Mouse (Mus musculus): ENCODE measurements around the gene Mitd1. TPM values are rescaled to one million over a fixed set of nuclear protein-coding genes. Genes with fewer than 3 reads are reported as not detected.

Mitd1 gene
- polyA plus RNA-seq, 1 experiment from 2014 or later, result 12.3 TPM

DNA sequence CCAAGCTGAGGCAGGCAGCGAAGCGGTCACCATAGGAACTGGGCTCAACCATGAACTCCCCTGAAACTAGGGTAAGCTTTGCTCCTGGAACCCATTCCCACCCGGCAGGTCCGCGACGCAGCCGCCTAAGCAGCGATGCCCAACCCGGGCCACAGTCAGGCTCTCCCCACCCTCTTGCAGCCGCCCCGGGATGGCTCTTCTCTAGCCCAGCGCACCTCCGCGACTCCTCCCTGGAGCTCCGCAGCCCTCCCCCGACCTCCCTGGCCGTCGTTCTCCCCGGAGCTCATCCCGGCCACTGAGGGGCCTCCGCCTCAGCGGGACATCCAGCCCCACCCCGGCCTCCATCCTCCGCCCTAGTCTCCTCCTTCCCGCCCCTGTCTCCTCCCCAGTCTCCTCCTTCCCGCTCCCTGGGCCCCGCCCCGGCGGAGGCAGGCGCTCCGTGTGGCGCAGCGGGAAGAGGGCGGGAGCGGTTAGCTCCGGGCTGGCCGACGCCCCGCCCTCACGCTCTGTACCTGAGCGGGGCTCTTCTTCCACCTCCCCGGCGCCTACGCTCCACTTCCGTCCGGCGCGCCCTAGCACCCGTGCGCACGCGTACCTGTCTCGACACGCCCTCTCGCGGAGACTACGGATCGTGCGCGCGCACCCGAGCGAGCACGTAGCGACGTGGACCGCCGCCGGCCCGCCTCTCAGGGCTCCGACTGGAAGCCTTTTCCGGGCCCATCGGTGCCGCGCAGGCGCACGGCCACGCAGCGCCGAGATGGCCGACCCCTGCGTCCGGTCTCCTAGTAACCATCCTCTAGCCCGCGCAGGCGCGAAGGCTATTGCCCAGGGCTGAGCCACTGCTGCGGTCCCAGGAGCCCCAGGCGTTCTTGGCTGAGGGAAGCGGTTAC is 25.5 kb downstream of the Mitd1 start:
- Histone ChIP-seq H3K36me3 (ENCODE audit: control insufficient read depth, insufficient read depth, low read length) (no peaks in the 10 kb centered on the region), H3K4me1 (ENCODE audit: control insufficient read depth, insufficient read depth, low read length) (no peaks in the 10 kb centered on the region), H3K27me3 (ENCODE audit: control insufficient read depth, insufficient read depth, low read length) (no peaks in the 10 kb centered on the region), H3K9me3 (ENCODE audit: control insufficient read depth, low read length) (no peaks in the 10 kb centered on the region), H3K27ac (ENCODE audit: low read depth, low read length) (peak overlapping the region; percentile 82), H3K4me2 (ENCODE audit: low read depth, low read length) (peak overlapping the region; percentile 58), H3K9ac (replicated peaks; ENCODE audit: low read depth, low read length) (peak overlapping the region; percentile 60), H3K4me3 (ENCODE audit: low read depth, low read length) (peak overlapping the region; percentile 46)
- WGBS, result under 1% methylated on average over 78 of the region's 90 CpGs
- ATAC-seq (ENCODE audit: low read depth), result peak; percentile 98

DNA sequence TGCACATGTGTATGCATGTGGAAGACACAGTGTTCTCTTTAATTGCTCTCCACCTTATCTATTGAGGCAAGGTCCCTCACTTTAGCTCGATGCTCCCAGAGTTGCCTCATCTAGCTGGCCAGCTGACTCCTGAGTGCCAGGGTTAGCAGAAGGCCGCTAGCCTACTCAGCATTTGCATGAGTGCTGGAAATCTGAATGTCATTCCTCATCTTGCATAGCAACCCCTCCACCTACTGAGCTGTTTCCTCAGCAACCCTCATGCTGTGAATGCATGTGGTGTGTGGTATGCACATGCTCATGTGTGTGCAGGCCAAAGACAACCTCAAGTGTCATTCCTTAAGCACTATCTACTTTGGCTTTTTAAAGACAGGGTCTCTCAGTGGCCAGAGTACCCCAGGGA is 39.5 kb downstream of the Mitd1 start:
- H3K9ac ChIP-seq (replicated peaks; ENCODE audit: low read depth, low read length), result no peak overlapping the region
- no peak overlapping the region for H3K4me3 ChIP-seq (ENCODE audit: low read depth, low read length)
- no peaks in the 10 kb centered on the region for H3K27me3 ChIP-seq (ENCODE audit: control insufficient read depth, insufficient read depth, low read length)
- H3K9me3 ChIP-seq (ENCODE audit: control insufficient read depth, low read length), result no peaks in the 10 kb centered on the region
- H3K36me3 ChIP-seq (ENCODE audit: control insufficient read depth, insufficient read depth, low read length), result no peaks in the 10 kb centered on the region
- no peaks in the 10 kb centered on the region for H3K4me1 ChIP-seq (ENCODE audit: control insufficient read depth, insufficient read depth, low read length)
- no peak overlapping the region for H3K4me2 ChIP-seq (ENCODE audit: low read depth, low read length)
- no peak overlapping the region for H3K27ac ChIP-seq (ENCODE audit: low read depth, low read length)
- no peak for ATAC-seq (ENCODE audit: low read depth)
- 54% methylated on average over 2 of the region's 2 CpGs for WGBS

DNA sequence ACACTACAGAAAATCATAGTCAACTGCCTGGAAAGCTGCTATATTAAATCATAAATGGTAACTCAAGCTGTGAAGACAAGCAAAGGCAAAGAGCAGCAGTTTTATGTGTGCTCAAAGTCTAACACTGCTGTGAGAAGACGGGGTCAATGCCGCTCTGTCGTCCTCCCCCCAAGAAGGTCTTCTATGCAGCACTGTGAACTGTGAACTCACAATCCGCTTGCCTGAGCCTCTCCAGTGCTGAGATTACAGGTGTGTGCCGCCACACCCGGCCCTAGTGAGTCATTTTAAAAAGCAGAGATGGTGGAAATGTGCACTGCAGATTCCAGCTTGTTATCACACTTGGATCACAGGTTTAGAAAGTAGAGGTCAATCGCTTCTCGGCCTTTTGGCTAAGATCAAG is 43.3 kb downstream of the Mitd1 start:
- H3K27ac ChIP-seq (ENCODE audit: low read depth, low read length), result no peak overlapping the region
- H3K9me3 ChIP-seq (ENCODE audit: control insufficient read depth, low read length), result no peaks in the 10 kb centered on the region
- no peaks in the 10 kb centered on the region for H3K4me1 ChIP-seq (ENCODE audit: control insufficient read depth, insufficient read depth, low read length)
- no peak overlapping the region for H3K4me2 ChIP-seq (ENCODE audit: low read depth, low read length)
- WGBS, result 83% methylated on average over 8 of the region's 8 CpGs
- H3K36me3 ChIP-seq (ENCODE audit: control insufficient read depth, insufficient read depth, low read length), result no peaks in the 10 kb centered on the region
- H3K4me3 ChIP-seq (ENCODE audit: low read depth, low read length), result no peak overlapping the region
- H3K9ac ChIP-seq (replicated peaks; ENCODE audit: low read depth, low read length), result no peak overlapping the region
- no peaks in the 10 kb centered on the region for H3K27me3 ChIP-seq (ENCODE audit: control insufficient read depth, insufficient read depth, low read length)
- no peak for ATAC-seq (ENCODE audit: low read depth)

DNA sequence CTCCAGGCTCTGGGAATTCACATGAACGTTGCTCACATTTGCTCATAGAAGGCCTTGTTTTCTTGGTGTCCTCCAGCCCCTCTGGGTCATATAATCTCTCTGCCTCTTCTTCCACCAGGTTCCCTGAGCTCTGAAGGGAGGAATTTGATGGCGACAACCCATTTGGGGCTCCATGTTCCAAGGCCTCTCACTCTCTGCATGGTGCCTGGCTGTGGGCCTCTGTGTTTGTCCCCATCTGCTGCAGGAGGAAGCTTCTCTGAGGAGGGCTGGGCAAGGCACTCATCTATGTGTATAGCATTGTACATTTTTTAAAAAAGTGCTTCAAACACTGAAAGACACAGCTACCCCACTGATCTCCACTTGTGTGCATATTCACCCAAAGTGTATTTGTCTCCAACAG is 58.5 kb downstream of the Mitd1 start:
- 41% methylated on average over 2 of the region's 2 CpGs for WGBS
- Histone ChIP-seq H3K27me3 (ENCODE audit: control insufficient read depth, insufficient read depth, low read length) (no peaks in the 10 kb centered on the region), H3K4me2 (ENCODE audit: low read depth, low read length) (no peak overlapping the region), H3K27ac (ENCODE audit: low read depth, low read length) (no peak overlapping the region), H3K9ac (replicated peaks; ENCODE audit: low read depth, low read length) (no peak overlapping the region), H3K36me3 (ENCODE audit: control insufficient read depth, insufficient read depth, low read length) (peaks cover 4% of the 10 kb centered on the region), H3K9me3 (ENCODE audit: control insufficient read depth, low read length) (no peaks in the 10 kb centered on the region), H3K4me3 (ENCODE audit: low read depth, low read length) (no peak overlapping the region), H3K4me1 (ENCODE audit: control insufficient read depth, insufficient read depth, low read length) (no peaks in the 10 kb centered on the region)
- no peak for ATAC-seq (ENCODE audit: low read depth)

Other genes with a start within 250 kb of the Mitd1 start
- 2.6 and 3.5 TPM in 2 replicates for gene 2010300C02Rik, start 170.3 kb downstream of the Mitd1 start, polyA plus RNA-seq (2014; fragmentation: Nextera tagmentation; extraction: Ambion mirVana)
- gene Tsga10, start 24.0 kb downstream of the Mitd1 start, polyA plus RNA-seq (2014; fragmentation: Nextera tagmentation; extraction: Ambion mirVana), result 16.7 and 19.4 TPM in 2 replicates
- gene Lipt1, start 18.7 kb downstream of the Mitd1 start, polyA plus RNA-seq (2014; fragmentation: Nextera tagmentation; extraction: Ambion mirVana), result 8.4 and 8.9 TPM in 2 replicates
- gene Mrpl30, start 66 bp upstream of the Mitd1 start, polyA plus RNA-seq (2014; fragmentation: Nextera tagmentation; extraction: Ambion mirVana), result 286 and 291 TPM in 2 replicates
- not detected in 2 replicates for gene Lyg2, start 26.1 kb upstream of the Mitd1 start, polyA plus RNA-seq (2014; fragmentation: Nextera tagmentation; extraction: Ambion mirVana)
- gene Lyg1, start 67.3 kb upstream of the Mitd1 start, polyA plus RNA-seq (2014; fragmentation: Nextera tagmentation; extraction: Ambion mirVana), result not detected in 2 replicates
- 147 and 162 TPM in 2 replicates for gene Txndc9, start 107.5 kb upstream of the Mitd1 start, polyA plus RNA-seq (2014; fragmentation: Nextera tagmentation; extraction: Ambion mirVana)
- 22.8 and 22.9 TPM in 2 replicates for gene Eif5b, start 107.6 kb upstream of the Mitd1 start, polyA plus RNA-seq (2014; fragmentation: Nextera tagmentation; extraction: Ambion mirVana)
- gene Rev1, start 239.4 kb upstream of the Mitd1 start, polyA plus RNA-seq (2014; fragmentation: Nextera tagmentation; extraction: Ambion mirVana), result 35.4 and 42.9 TPM in 2 replicates

All from neural tube, embryonic 14.5 days (tissue).